24 mouse cellular contexts compared by ENCODE assay signal in the genomic region with DNA sequence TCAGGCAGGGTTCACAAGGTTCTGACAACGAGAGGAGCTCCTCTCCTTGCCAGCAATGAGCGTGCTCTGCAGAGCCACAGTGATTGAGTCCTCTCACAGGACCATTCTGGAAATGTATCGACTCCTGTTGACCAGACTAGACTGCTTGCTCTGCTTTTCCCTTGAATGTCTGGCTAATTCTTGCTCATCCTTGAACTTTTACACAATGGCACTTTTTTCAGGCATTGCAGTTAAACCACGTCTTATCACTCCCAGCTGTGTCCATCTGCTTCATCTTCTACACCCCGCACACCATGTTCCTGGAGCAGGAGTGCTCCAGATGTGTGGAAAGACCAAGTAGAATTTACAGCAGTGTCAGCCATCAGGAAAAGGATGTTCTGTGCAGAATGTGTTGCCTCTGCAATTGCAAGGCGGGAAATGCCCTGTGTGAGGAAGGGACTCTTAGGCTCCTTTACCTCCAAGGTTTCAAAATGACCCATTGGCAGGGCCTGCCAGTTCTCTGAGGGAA. TPM values are rescaled to one million over a fixed set of nuclear protein-coding genes. Genes with fewer than 3 reads are reported as not detected.
DNase-seq lines count a peak whose midpoint lies in the region; ATAC-seq and TF ChIP-seq lines count a peak whose summit lies in the region.
"Had no signal": no experiment of that assay in that cellular context is flagged by ENCODE, and none has a peak within 500 bp of the region (broad histone marks: within the 10 kb centered on the region; RNA-seq: fewer than 3 reads in every experiment).

No protein-coding gene starts in this region.

- no peak for TF ChIP-seq CTCF in heart, adult 2 months (IDR thresholded peaks at IDR 0.05)
- no peak for TF ChIP-seq CTCF in liver, postnatal 0 days (IDR thresholded peaks at IDR 0.05; ENCODE audit: low read depth)

- TF ChIP-seq EP300 in heart, adult 2 months (IDR thresholded peaks at IDR 0.05; ENCODE audit: insufficient read depth, low read depth, low read length): no peak
- no peak for TF ChIP-seq EP300 in liver, postnatal 0 days (IDR thresholded peaks at IDR 0.05; ENCODE audit: low read depth)

- no peaks in the 10 kb centered on the region for H3K4me1 ChIP-seq in heart, embryonic 10.5 days
- peaks cover 17% of the 10 kb centered on the region for H3K4me1 ChIP-seq in heart, adult 2 months (ENCODE audit: control insufficient read depth, insufficient read depth, low read length)
- peaks cover 24% of the 10 kb centered on the region for H3K4me1 ChIP-seq in liver, postnatal 0 days (ENCODE audit: insufficient read depth)
- peaks cover 13% of the 10 kb centered on the region; the same call in 1 of the 2 replicates for H3K4me1 ChIP-seq in liver, embryonic 12.5 days
- H3K4me1 ChIP-seq: limb, embryonic 13.5 days; midbrain, embryonic 13.5 days; neural tube, embryonic 13.5 days; stomach, embryonic 15.5 days had no signal

- H3K9ac ChIP-seq in heart, adult 2 months (ENCODE audit: low read depth, low read length): no peak overlapping the region
- H3K9ac ChIP-seq in liver, postnatal 0 days (replicated peaks): no peak overlapping the region
- H3K9ac ChIP-seq in liver, embryonic 12.5 days: no peak overlapping the region
- H3K9ac ChIP-seq: heart, embryonic 15.5 days; hindbrain, embryonic 14.5 days; limb, embryonic 13.5 days; liver, embryonic 14.5 days; midbrain, embryonic 13.5 days; neural tube, embryonic 13.5 days; stomach, embryonic 15.5 days had no signal

- H3K9me3 ChIP-seq in heart, embryonic 10.5 days: no peaks in the 10 kb centered on the region
- no peaks in the 10 kb centered on the region for H3K9me3 ChIP-seq in liver, postnatal 0 days (ENCODE audit: low read length)
- no peaks in the 10 kb centered on the region for H3K9me3 ChIP-seq in liver, embryonic 12.5 days (replicated peaks)
- H3K9me3 ChIP-seq: G1E; heart, embryonic 15.5 days; limb, embryonic 13.5 days; midbrain, embryonic 13.5 days; neural tube, embryonic 13.5 days; stomach, embryonic 15.5 days had no signal

- intact Hi-C loops in heart, adult 2 months (cut with DNase I): no loop called here

- H3K4me2 ChIP-seq in liver, postnatal 0 days (ENCODE audit: low read depth, low read length): no peak overlapping the region
- H3K4me2 ChIP-seq in liver, embryonic 12.5 days: no peak overlapping the region
- H3K4me2 ChIP-seq: heart, embryonic 15.5 days; hindbrain, embryonic 14.5 days; limb, embryonic 13.5 days; midbrain, embryonic 13.5 days; neural tube, embryonic 13.5 days; stomach, embryonic 15.5 days had no signal

- TF ChIP-seq POLR2A in heart, adult 2 months (IDR thresholded peaks at IDR 0.05; ENCODE audit: insufficient read depth, low read depth, low read length): no peak

- ATAC-seq in liver, postnatal 0 days: peak; percentile 13
- ATAC-seq in liver, embryonic 12.5 days: no peak
- ATAC-seq: forebrain, embryonic 16.5 days; midbrain, embryonic 13.5 days had no signal

- no peak overlapping the region for H3K4me3 ChIP-seq in heart, embryonic 10.5 days
- no peak overlapping the region for H3K4me3 ChIP-seq in heart, adult 2 months
- no peak overlapping the region for H3K4me3 ChIP-seq in liver, postnatal 0 days (ENCODE audit: low read depth, low read length)
- no peak overlapping the region for H3K4me3 ChIP-seq in liver, embryonic 12.5 days
- H3K4me3 ChIP-seq: erythroblast, embryonic 14.5 days; heart, embryonic 15.5 days; limb, embryonic 13.5 days; midbrain, embryonic 13.5 days; neural tube, embryonic 13.5 days; stomach, embryonic 15.5 days had no signal

- H3K27me3 ChIP-seq in heart, embryonic 10.5 days (ENCODE audit: insufficient read depth, poor library complexity, severe bottlenecking): 0 out of 2 replicates have a peak, but pooled peaks cover 3% of the 10 kb centered on the region
- no peaks in the 10 kb centered on the region for H3K27me3 ChIP-seq in heart, adult 2 months (ENCODE audit: control insufficient read depth, insufficient read depth, low read length)
- H3K27me3 ChIP-seq in liver, postnatal 0 days (ENCODE audit: insufficient read depth, low read length): no peaks in the 10 kb centered on the region
- no peaks in the 10 kb centered on the region for H3K27me3 ChIP-seq in liver, embryonic 12.5 days (replicated peaks)
- H3K27me3 ChIP-seq: heart, embryonic 15.5 days; stomach, embryonic 15.5 days had no signal

- DNase-seq in adrenal gland, adult 2 months: peak; percentile 24
- DNase-seq in adrenal gland, postnatal 14 days: no peak
- DNase-seq in heart, embryonic 10.5 days (ENCODE audit: low spot score): peak; percentile 45
- no peak for DNase-seq in heart, adult 2 months
- no peak for DNase-seq in liver, postnatal 0 days
- peak; percentile 16 for DNase-seq in skeletal muscle tissue, adult 2 months (ENCODE audit: low read depth, low spot score)
- DNase-seq: cerebellum, adult 2 months; cerebellum, postnatal 14 days; gastrocnemius, postnatal 10 days; kidney, postnatal 4 days; thymus, adult 2 months; thymus, postnatal 4 days had no signal

- no peaks in the 10 kb centered on the region for H3K36me3 ChIP-seq in heart, embryonic 10.5 days
- H3K36me3 ChIP-seq in heart, adult 2 months (ENCODE audit: control insufficient read depth, insufficient read depth, low read length): peaks cover 15% of the 10 kb centered on the region
- H3K36me3 ChIP-seq in liver, postnatal 0 days (replicated peaks; ENCODE audit: insufficient read depth, low read length): no peaks in the 10 kb centered on the region; the same call in 1 of the 2 replicates
- no peaks in the 10 kb centered on the region for H3K36me3 ChIP-seq in liver, embryonic 12.5 days
- H3K36me3 ChIP-seq: G1E; heart, embryonic 15.5 days; limb, embryonic 13.5 days; midbrain, embryonic 13.5 days; neural tube, embryonic 13.5 days; stomach, embryonic 15.5 days had no signal

- WGBS in heart, embryonic 10.5 days: 76% methylated on average over 6 of the region's 6 CpGs
- 76% methylated on average over 6 of the region's 6 CpGs for WGBS in heart, adult 2 months
- 66% methylated on average over 6 of the region's 6 CpGs for WGBS in liver, postnatal 0 days (ENCODE audit: insufficient replicate concordance)
- WGBS in liver, embryonic 12.5 days (ENCODE audit: insufficient replicate concordance): 75% methylated on average over 6 of the region's 6 CpGs

- H3K27ac ChIP-seq in heart, embryonic 10.5 days: no peak overlapping the region
- H3K27ac ChIP-seq in heart, adult 2 months: no peak overlapping the region
- peak overlapping the region; percentile 41 for H3K27ac ChIP-seq in liver, postnatal 0 days (ENCODE audit: low read depth)
- no peak overlapping the region for H3K27ac ChIP-seq in liver, embryonic 12.5 days
- H3K27ac ChIP-seq: heart, embryonic 15.5 days; hindbrain, embryonic 14.5 days; limb, embryonic 13.5 days; liver, embryonic 14.5 days; macrophage; midbrain, embryonic 13.5 days; neural tube, embryonic 13.5 days; stomach, embryonic 15.5 days had no signal

- peaks cover 7% of the 10 kb centered on the region; the same call in 1 of the 2 replicates for H3K79me2 ChIP-seq in heart, adult 2 months (replicated peaks; ENCODE audit: control insufficient read depth, insufficient read depth, low read length)

RNA-seq across cellular contexts. Expression of a gene that starts 7.4 kb away (rescaled TPM):
- 10 to 100 TPM; 26.8 to 29.9 TPM for total RNA-seq in adrenal gland, adult 2 months (2021)
- polyA plus RNA-seq in adrenal gland, adult 2 months (2012; rRNA removed): 13.0 and 15.4 TPM in 2 replicates
- 50.8 and 59.1 TPM in 2 replicates for total RNA-seq in adrenal gland, postnatal 14 days (2021)
- 5.1 and 6.3 TPM in 2 replicates for polyA plus RNA-seq in heart, embryonic 10.5 days (2016; fragmentation: Nextera tagmentation; extraction: Ambion mirVana)
- 10 to 100 TPM; 24.4 to 31.2 TPM for total RNA-seq in heart, adult 2 months (2021)
- 35.3 and 51.4 TPM in 2 replicates for polyA plus RNA-seq in heart, adult 2 months (2012; rRNA removed)
- polyA plus RNA-seq in liver, postnatal 0 days (2015; fragmentation: Nextera tagmentation; extraction: Ambion mirVana): 23.8 and 31.1 TPM in 2 replicates
- 1.7 and 2.1 TPM in 2 replicates for polyA plus RNA-seq in liver, embryonic 12.5 days (2016; fragmentation: Nextera tagmentation; extraction: Ambion mirVana)
- polyA plus RNA-seq: erythroblast, embryonic 14.5 days; G1E had no signal

Comparison
In these comparisons a context has a peak if more than half of its experiments do, and no peak if none do; other contexts are left out.
1. DNase-seq: peak in adrenal gland, adult 2 months (single experiment), heart, embryonic 10.5 days (single experiment) and skeletal muscle tissue, adult 2 months (single experiment); none in adrenal gland, postnatal 14 days (single experiment), heart, adult 2 months (0 of 2) and liver, postnatal 0 days (single experiment).